In the genomic region with DNA sequence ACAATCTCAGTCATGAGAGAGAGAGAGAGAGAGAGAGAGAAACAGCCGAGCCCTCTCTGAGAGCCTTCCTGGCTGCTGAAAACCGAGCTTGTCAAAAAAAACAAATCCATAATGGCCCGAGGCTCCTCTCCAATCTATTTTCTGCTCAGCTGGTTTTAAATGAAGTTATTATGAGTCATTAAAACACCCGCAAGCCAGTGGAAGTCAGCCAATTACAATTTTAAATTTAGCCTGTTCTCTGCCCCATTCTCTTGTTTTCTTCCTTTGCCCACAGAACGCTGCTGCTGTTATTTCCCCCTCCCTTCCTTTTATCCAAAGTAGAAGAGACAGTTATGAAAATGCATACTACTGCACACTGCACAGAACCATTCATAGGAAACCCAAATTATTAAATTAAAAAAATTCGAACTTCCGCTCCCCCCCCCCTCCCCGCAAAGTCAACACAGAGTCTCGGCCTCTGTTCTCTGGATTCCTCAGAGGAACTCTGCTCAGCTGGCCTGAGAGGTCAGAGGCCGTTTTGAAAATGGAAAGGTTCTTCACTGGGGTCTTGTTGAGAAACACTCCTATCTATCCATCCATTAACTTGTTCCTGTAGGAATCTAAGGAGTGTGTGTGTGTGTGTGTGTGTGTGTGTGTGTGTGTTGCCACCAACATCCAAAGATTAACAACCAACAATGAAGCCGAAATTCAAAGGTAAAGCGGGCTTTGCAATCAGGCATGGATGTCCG, we compare ENCODE assay signal across 9 mouse cellular contexts.
DNase-seq lines count a peak whose midpoint lies in the region; ATAC-seq lines count a peak whose summit lies in the region.
"Had no signal": no experiment of that assay in that cellular context is flagged by ENCODE, and none has a peak within 500 bp of the region (broad histone marks: within the 10 kb centered on the region; RNA-seq: fewer than 3 reads in every experiment).

No protein-coding gene starts in this region.

- no peak for ATAC-seq in neural tube, embryonic 13.5 days (ENCODE audit: low read depth)
- ATAC-seq in stomach, embryonic 15.5 days (ENCODE audit: insufficient read depth, low FRiP score, low read depth) = no peak

- H3K4me3 ChIP-seq in neural tube, embryonic 13.5 days = no peak overlapping the region
- no peak overlapping the region for H3K4me3 ChIP-seq in stomach, embryonic 15.5 days (replicated peaks)
- H3K4me3 ChIP-seq: erythroblast, embryonic 14.5 days had no signal

- H3K27me3 ChIP-seq in neural tube, embryonic 13.5 days = peaks cover 8% of the 10 kb centered on the region; the same call in 1 of the 2 replicates
- H3K27me3 ChIP-seq in stomach, embryonic 15.5 days (replicated peaks) = 0 out of 2 replicates have a peak, but pooled peaks cover 10% of the 10 kb centered on the region

- no peak overlapping the region for H3K4me2 ChIP-seq in neural tube, embryonic 13.5 days
- H3K4me2 ChIP-seq in stomach, embryonic 15.5 days = no peak overlapping the region

- DNase-seq in cerebellum, adult 8-10 months = peak; percentile 35
- no peak for DNase-seq in cerebellum, adult 11-12 months
- DNase-seq in neural tube, embryonic 10.5 days (ENCODE audit: extremely low spot score, low spot score) = no peak
- DNase-seq in heart, postnatal 4 days = peak; percentile 35
- DNase-seq in left cerebral cortex, postnatal 36 days (ENCODE audit: low spot score in 2 of 2) = peak; percentile 60 to 70
- no peak for DNase-seq in urinary bladder, postnatal 36 days (ENCODE audit: low spot score in 2 of 2)

- no peaks in the 10 kb centered on the region for H3K9me3 ChIP-seq in neural tube, embryonic 13.5 days
- H3K9me3 ChIP-seq in stomach, embryonic 15.5 days = no peaks in the 10 kb centered on the region

- H3K36me3 ChIP-seq in neural tube, embryonic 13.5 days = no peaks in the 10 kb centered on the region
- no peaks in the 10 kb centered on the region for H3K36me3 ChIP-seq in stomach, embryonic 15.5 days

- no peak overlapping the region for H3K9ac ChIP-seq in neural tube, embryonic 13.5 days
- no peak overlapping the region for H3K9ac ChIP-seq in stomach, embryonic 15.5 days

- intact Hi-C loops in left cerebral cortex, postnatal 36 days (cut with DNase I) = loop anchor here (5.0 to 10.0 kb wide), 3 partner anchors 33 to 251 kb away; a partner anchor contains a TSS

- peak overlapping the region; percentile 84 for H3K27ac ChIP-seq in neural tube, embryonic 13.5 days (replicated peaks)
- peak overlapping the region; percentile 26; the same call in 1 of the 2 replicates for H3K27ac ChIP-seq in stomach, embryonic 15.5 days

- H3K4me1 ChIP-seq in neural tube, embryonic 13.5 days (replicated peaks) = peaks cover 98% of the 10 kb centered on the region
- peaks cover 32% of the 10 kb centered on the region for H3K4me1 ChIP-seq in stomach, embryonic 15.5 days

- WGBS in neural tube, embryonic 13.5 days = 35% methylated on average over 13 of the region's 13 CpGs
- 39% methylated on average over 13 of the region's 13 CpGs for WGBS in stomach, embryonic 15.5 days

Comparison
In these comparisons a context has a peak if more than half of its experiments do, and no peak if none do; other contexts are left out.
1. DNase-seq: peak in cerebellum, adult 8-10 months (single experiment), heart, postnatal 4 days (single experiment) and left cerebral cortex, postnatal 36 days (2 of 2); none in cerebellum, adult 11-12 months (single experiment), neural tube, embryonic 10.5 days (single experiment) and urinary bladder, postnatal 36 days (0 of 2).